Mouse (Mus musculus) MN1 (cell line): Measurements from ENCODE around the gene AY074887.

Experiments used
- DNase-seq: peaks from one replicate; pipeline ENCODE4 v3.0.0-alpha.2; 2016; ENCODE audit warnings: low spot score

The AY074887 gene

GRCm38 (mm10) chr9:54916401-54916800 lies 34.4 kb downstream of the AY074887 start:
- DNase-seq = no peak

GRCm38 (mm10) chr9:54915576-54915975 lies 35.2 kb downstream of the AY074887 start:
- no peak for DNase-seq

- DNase-seq = no peak
These were observed 41.4 kb downstream of the AY074887 start for GRCm38 (mm10) chr9:54909446-54909845.
